Mouse (Mus musculus) T-helper 17 cell (primary cell): ENCODE measurements at regions not wholly inside any gene's neighbourhood (a gene's known extent, or its start where the extent isn't known, plus 50 kb on each side); places are given as distances from the start of the nearest gene placed in this dataset.

ENCODE experiments used
- in situ Hi-C, 2 experiments: fragments of 300-600 bp; cut with MboI, MseI; formaldehyde crosslinking; loops; 1 replicate in 1 of 2; 2 replicates in 1 of 2; pipeline ENCODE4 v1.15.1; 2025; ENCODE audit warnings: high pct_unique_total_duplicates in 2 of 2

DNA sequence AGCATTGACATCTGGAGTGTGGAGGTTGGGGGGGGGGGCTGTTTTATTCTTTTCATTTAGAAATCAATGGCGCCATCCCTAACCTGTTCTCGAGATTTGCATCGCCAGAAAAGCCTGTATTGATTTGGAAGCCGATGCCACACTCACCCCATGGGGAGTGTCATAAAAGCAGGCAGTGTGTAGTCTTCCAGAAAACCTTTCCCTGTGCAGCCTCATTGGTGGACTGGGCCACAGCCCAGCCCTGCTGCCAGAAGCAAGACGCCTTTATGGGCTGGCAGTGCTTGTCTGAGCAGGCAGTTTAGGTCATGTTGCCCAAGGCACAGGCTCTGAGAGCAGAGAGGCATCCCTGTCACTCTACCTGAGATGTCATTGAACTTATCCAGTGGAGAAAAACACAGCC, 117.0 kb upstream of the Cdh4 start:
- in situ Hi-C loops, result no loop called here

DNA sequence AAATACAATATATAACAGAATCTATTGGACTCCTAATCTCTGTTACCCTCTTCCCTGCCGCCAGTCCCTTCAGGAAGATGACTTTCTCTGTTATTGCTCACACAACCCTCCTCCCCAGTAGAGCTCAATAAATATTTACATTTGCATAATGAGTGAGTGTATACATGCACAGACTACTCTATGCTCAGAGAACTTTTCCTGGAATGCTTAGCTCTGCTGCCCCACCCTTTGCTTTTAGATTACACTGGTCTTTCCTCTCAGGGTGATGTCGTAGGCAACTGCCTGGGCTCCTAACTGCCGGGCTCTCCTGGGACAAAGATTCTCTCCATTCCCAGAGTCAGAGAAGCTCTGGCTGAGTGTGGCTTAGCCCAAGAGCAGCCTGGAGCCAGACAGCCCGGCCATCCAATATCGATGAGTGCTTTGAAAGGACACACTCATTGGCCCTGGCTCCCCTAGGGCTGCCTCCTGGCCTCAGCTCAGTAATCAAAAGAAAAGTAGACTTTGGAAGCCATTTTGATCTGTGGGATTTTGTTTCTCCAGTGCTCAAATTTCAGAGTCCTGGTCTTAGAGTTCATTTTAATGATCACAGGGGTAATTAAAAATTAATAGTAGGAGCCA, 109.2 kb upstream of the Cdh4 start:
- in situ Hi-C loops, result no loop called here

DNA sequence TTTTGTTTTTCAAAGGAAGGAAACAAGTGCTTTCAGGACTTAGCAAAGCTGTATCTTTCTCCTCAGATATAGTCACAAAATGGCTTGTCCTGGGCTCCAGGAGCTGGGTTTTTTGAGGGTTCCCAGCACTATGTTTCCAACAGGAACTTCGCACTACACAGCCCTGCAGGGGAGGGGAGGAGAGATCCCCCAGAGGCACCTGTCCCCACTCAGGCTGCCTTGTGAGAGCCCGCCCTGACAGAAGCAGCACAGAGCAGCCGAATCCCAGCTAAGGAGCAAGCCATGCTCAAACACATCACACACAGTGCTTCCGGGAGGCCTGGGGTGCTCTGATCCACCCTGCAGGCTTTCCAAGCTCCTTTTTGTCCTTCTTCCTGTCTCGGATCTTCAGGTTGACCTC, 108.6 kb upstream of the Cdh4 start:
- in situ Hi-C loops, result no loop called here

DNA sequence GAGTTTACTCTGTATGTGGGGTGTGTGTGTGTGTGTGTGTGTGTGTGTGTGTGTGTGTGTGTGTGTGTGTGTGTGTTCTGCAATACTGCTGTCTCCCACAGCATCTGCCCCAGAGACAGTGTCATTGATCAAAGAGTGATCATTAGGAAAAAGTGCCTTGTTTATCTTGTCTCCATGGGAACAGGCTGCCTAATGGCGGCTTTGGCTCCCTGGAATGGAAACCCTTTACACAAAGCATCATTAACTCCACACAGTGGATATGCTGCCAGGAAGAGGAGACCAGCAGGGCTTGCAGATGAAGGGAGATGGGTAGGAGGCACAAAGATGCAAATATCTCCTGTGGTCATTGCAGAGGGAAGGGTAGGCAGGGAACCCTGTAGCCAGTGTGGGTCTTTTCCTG, 106.0 kb upstream of the Cdh4 start:
- in situ Hi-C loops, result no loop called here

DNA sequence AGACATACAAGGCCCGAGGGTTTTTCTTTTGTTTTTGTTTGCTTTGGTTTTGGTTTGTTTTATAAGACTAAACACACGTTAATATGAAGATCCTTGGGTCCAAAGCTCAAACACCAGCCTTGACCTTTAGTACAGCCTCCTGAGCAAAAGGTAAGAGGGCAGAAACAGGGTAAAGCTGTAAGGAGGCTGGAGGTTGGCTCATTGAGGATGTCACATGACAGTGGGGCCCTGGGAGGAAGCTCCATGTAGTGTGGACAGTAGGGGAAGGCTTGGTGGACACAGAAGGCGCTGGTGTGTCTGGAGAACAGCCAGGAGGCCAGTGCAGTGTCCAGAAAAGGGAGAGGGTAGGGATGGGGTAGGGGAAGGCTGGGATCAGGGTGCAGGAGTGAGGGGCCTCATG, 89.6 kb upstream of the Cdh4 start:
- in situ Hi-C loops, result no loop called here

DNA sequence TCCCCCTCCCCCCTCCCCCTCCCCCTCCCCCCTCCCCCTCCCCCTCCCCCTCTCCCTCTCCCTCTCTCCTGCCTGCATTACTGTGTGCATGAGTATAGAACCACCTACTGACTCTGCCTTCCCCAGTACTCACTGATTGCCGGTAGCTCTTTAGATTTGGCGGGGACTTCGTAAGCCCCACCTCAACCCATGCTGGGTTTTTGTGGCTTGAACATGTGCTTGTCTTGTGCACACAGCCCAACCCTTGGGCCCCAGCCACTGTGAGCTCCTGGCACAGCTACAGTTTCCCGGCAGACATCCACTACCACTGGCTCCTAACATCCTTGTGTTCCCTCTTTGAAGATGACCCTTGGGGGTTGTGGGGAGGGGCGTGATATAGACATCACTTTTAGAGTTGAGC, 87.4 kb upstream of the Cdh4 start:
- in situ Hi-C loops, result no loop called here

DNA sequence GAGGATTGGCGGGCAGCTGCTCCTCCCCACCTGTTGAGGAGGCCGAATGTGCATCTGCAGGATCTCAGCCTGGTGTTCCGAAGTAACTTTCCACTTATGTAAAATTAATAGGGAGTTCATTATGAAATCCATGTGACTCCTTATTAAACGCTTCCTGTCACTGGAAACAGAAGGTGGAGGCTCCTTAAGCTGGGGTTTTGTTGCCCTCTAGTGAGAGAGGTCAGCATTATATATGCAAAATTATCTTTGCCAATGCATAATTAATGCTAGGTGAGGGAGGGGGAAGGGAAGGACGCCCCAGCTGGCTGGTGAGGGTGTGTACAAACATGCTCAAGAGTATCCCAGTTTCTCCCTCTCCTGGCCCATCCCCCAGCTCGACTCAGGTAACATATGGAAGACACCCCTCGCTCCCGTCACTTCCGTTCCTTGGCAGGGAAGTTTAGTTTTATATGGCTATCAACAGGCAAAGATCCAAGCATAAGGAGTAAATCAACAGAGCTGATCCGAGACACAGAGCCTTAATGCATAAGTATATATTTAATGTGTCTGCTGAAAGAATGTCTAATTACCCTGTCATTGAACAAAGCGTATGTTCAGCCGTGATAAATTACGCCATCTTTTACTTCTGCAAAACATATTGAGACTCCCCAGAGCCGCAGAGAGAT, 71.2 kb upstream of the Cdh4 start:
- in situ Hi-C loops, result no loop called here

DNA sequence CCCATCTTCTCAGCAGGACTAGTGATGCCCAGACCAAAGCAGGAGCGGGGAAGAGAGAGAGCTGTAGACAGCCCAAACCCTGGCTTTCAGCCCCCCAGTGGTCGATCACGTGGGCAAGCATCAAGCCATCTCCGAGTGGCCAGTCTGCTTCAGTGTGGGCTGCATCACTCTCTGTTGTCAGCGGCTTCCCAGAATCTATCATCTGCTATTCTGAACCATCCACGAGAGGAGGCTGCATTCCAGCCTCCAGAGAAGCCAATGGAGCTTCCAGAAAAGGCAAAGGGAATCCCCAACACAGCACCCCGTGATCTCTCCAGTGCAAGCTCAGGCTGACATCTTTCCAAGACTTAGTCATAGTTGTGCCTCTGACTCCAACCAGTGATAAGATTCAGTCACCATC, 70.7 kb upstream of the Cdh4 start:
- in situ Hi-C loops, result no loop called here

DNA sequence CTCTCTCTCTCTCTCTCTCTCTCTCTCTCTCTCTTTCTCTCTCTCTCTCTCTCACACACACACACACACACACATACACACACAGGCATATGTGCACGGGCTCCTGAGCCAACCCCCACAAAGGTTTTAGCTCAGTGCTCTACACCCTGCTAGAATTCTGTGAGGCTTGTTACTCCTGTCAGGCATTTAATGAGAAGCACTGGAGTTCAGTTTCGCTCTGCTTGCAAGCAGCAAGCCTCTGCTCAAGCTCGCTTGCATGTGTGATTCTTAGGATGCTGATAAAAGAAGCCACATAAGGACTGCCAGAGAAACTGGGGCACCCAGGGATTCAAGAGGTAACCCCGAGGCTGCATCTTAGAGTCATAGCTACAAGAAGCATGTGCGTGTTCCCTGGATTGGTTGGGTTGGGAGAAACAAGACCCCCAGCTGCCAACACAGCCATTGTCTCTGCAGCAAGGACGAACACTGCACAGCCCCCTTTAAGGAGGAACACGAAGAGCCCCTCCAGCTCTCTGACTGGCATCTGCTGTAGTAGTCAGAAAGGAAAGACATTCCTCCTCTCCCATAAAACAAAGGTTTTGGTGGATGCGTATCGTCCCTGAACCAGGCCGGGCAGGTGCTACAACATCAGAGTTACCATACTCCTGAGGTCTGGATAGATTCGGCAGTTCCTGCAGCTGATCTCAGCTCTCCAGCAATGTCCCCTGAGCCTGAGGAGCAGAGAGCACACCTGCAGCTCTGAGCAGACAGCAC, 62.4 kb upstream of the Cdh4 start:
- in situ Hi-C loops, result no loop called here

DNA sequence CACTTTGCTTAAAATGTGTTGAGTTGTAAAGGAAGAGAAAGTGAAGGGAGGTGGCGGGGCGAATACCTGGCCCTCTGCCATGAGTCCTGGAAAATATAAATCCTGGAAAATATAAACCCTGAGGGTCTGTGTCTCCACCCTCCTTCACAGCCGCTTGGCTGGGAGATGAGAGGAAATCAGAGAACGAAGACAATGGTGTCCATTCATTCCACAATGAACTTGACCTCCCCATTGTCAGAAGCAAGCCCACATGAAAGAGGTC, 61.9 kb upstream of the Cdh4 start:
- in situ Hi-C loops, result no loop called here

DNA sequence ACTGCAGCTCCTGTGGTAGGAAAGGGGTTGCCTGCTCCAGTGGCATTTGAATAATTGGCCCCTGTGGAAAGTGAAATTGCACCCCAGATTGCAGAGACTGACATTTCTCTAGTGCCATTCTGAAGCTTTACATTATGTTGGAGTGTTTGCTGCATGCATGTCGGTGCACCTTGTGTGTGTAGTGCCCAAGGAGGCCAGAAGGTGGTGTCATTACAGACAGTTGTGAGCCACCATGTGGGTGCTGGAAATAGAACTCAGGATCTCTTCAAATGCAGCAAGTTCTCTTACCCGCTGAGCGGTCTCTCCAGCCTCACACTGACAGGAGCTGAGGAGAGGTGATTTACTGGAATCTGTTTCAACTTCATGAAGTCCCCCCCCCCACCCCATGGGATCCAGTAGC, 60.3 kb upstream of the Cdh4 start:
- in situ Hi-C loops, result no loop called here

DNA sequence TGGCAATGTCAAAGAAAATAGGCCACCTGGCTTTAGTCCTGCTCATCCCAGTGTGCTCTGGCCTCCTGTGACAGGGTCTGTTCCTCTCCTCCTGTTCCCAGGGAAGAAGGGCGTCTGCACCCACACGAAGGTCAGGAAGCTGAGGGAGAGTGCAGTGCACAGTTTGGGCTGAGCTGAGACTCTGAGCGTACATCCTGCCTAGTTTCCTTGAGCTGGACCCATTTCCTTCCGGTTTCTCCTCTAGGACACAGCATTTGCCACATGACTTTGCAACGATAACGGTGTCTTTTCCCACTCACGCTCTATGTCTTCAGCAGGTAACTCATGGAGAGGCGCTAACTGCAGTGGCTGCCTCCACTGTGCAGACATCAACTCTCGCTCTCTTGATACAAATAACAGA, 59.6 kb upstream of the Cdh4 start:
- in situ Hi-C loops, result no loop called here

DNA sequence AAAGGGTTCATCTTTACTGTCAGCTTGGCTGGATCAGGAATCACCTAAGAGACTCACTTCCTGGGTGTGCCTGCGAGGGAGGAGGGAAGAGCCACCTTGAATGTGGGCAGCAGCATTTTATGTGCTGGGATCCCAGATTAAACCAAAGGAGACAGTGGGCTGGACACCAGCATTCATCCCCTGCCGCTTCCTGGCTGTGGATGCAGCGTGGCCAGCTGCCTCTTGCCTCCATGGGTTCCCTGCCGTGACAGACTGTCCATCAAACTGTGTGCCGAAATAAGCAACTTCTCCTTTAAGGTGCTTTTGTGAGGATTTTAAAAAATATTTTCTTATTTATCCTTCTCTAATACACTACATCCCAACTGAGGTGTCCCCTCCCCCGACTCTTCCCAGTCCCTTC, 55.4 kb upstream of the Cdh4 start:
- in situ Hi-C loops, result no loop called here

DNA sequence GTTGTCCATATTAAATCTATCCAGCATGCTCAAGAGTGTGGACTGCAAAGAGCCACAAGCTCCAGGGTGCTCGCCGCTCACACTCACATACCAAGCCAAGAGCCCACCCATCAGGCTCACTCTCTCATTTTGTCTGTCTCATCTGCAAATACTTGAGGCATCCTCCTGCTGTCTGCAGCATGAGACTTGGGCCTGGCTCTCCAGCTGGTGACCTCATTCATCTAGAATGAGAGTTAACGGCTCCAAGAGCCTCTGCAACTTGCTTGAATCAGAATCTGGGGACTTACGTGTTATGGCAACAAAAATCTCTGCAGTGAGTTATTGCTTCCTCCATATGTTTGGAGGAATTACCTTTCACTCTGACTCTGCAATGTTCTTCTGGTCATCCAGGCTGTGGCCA, 51.7 kb upstream of the Cdh4 start:
- in situ Hi-C loops, result no loop called here

DNA sequence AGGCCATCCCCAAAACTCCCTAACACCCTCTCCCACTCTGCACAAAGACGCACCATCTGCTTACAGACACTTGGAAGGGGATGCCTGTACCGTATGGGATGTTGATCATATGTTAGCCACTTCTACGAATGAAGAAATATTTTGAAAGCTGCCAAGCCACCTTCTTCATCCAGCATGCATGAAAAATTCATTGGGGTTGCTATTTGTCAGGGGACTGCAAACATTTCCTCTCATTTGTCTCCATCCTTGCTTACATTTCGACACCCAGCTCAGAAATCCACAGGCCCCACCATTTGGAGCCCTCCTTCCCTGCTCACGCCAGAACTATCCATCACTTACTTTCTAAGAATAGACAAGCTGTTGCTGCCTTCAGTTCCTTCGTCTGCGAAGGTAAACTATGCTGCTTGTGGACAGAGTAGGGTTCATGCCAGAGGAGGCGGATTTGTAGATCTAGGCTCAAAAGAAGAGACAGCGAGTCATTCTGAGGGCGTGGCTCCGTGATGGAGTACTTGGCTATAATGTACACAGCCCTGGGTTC, 51.2 kb upstream of the Cdh4 start:
- in situ Hi-C loops, result no loop called here
